Mouse (Mus musculus) Muller cell, postnatal 12 days (primary cell): ENCODE data around the gene Cdh4.
A peak's percentile ranks its signal among the peaks of the same experiment; 100 is the strongest.

Experiments
- DNase-seq: peaks from one replicate; pipeline ENCODE4 v3.0.0-alpha.2; 2015; ENCODE audit errors: inconsistent ontology term

Gene Cdh4

DNA sequence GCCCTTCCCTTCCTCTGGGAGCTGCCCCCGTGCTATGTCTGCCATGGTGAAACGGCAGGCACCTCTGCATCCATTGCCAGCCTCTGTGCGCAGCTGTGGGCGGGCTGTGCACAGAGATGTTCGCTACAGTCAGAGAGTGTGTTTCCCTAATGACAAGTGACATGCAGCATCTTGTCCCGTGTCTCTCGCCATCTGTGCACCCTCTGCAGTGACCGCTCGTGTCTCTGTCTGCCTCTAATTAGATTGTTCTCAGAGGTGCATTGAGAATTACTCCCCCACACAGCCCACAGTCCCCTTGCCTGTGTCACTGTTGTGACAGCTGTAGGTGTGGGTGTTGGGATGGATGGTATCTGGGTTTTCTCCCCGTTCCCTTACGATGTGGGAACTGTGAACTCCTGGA lies 410.6 kb downstream of the Cdh4 start:
- no peak for DNase-seq

DNA sequence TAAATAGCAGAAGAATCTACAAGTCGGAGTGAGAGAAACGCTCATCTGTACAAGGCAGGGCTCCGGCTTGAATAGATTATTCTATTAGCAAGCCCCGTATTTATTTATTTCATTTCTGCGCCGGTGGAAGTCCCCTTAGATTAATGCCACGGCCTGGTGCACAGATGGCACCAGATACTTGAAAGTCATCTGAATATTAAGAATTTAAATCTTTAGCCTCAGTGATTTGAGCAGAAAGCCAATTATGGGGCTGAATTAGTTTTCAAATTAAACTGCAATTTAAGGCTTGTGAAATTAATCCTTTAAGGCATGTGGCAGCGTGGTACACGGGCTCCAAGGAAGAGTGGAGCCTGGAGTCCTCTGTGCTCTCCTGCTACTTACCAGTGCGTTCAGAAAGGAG lies 411.7 kb downstream of the Cdh4 start:
- DNase-seq: no peak

DNA sequence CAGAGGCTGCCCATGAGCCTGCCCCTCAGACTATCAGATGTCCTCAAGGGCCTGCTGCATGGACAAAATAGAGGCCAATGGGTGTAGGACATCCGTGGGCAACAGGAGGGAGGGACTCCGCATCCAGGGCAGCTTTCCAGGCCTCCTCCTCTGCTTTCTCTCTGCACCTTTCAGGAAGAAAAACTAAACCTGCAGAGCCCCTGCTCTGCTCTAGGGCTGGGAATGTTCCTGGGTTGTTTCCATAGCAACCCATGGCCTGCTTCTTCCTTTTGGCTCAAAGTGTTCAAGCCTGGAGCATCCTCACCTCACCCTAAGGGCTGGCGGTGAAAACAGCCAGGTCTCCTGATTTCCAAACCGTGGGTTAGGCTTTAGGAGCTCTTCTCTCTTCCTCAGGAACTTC lies 414.9 kb downstream of the Cdh4 start:
- no peak for DNase-seq

DNA sequence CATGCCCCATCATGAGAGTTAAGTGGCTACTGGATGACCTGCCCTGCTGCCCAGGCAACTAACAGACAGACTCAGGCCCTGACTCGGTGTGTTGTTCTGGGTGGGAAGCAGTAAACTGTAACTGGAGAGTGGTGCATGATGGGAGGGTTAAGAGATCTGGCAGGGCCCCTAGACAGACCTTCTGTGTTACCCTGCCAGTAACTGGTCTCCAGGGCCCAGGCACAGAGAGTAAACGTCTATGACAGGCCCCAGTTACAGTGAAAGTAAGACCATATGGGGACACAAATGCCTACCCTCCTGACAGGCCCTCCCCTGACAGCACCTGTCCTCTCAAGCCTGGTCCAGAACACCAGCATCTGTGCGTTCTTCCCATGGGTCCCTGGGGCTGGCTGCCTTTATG lies 420.4 kb downstream of the Cdh4 start:
- no peak for DNase-seq

DNA sequence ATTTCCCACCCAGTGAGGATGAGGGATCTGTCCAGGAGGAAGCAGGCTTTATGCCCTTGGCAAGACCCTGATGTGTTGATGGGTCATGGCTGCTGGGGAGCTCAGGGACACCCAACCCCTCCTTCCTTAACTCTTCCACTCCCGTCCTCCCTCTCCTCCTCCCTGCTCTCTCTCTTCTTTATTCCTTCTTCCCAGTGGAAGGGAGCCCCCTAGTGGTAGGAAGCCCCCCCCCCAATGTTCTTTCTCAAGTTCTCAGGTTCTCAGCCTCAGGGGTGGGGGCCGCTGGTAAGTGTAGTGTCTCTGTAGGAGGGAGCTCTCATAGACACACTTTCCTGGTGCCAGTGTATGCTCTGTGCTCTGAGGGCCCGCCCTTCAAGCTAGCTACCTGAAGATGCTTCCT lies 421.0 kb downstream of the Cdh4 start:
- DNase-seq: peak; percentile 18

DNA sequence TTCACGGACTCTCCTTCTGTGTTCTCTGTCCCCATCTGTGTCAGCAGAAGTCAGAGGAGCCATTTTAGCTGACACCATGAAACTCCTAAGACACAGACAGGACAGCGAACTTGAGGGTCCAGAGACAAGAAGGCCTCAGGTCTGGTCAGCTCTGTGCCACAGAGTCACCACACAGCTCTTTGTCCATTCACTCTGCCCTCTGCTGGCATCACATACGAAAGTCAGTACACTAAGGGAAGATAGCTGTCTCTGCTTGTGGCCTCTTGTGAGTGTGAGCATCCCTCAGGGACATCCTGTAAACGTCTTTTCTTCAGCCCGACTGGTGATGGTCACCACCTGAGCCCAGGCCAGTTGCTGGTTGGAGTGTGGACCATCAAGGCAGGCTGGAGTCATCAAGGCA lies 422.9 kb downstream of the Cdh4 start:
- DNase-seq: no peak

DNA sequence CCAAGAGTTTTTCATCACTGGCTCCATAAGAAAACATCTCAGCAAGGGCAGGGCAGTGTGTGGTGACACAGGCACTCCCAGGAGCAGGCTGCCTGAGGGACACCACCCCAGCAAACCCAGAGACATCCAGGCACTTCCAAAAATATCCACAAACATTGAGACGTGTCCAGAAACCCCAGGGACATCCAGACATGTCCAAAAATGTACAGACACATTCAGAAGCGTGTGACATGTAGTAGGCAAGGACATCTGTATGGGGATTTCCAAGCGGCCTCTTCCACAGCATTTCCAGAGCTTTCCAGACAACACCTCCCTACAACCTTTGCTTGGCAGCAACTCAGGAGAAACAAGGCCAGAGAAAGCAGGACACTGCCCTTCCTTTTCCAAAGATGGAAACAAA lies 425.4 kb downstream of the Cdh4 start:
- no peak for DNase-seq

DNA sequence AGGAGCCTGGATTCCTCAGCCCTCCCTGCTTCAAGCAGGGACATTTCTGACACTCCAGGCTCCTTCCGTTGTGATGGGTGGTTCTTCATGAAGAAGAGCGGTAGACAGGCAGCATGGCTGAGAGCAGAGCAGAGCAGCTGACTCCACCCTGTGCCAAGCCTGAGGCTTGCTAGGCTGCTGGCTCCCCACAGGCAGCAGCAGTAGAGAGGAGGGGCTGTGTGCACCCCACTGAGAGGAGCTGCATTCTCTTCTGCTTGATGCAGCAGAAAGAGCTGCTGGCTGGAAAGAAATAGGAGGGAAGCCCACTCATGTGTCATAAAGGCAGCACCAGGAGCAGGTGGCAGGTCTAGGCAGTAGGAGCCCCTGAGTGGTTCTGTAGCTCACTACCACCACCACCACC lies 427.6 kb downstream of the Cdh4 start:
- DNase-seq: peak; percentile 77

DNA sequence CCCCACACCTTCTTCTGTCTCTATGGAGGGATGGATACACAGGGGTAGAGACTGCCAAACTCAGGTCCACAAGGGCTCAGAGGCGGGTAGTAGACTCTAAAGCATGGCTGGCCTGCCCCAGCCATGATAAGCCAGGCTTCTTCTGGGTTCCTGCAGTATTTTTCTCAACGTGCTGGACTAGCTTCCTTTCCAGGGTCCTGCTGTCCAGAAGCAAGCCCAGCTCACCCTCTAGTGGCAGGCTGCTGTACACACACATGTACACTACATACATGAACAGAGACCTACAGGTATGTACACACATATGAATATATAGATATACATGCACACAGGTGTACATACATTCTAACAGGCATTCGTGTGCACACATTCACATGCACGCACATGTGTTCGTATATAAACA lies 430.5 kb downstream of the Cdh4 start:
- peak; percentile 10 for DNase-seq

DNA sequence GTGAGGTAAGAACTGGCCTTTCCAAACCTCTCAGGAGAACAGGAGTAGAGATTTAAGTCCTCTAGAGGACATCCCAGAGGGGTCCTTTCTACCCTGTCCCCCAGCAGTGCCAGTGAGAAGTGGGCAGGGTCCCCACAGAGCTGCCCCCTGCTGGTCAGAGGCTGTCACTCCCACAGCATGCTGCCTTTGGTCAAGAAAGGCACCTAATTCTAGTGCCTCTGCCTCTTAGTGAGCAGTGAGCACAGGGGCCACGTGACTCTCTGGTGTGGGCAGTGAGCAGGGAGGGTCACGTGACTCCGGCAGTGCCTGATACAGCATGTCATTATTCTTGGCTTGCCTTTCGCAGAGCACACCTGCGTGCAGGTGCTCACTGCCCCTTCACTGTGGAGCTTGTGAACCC lies 431.1 kb downstream of the Cdh4 start:
- DNase-seq: no peak

DNA sequence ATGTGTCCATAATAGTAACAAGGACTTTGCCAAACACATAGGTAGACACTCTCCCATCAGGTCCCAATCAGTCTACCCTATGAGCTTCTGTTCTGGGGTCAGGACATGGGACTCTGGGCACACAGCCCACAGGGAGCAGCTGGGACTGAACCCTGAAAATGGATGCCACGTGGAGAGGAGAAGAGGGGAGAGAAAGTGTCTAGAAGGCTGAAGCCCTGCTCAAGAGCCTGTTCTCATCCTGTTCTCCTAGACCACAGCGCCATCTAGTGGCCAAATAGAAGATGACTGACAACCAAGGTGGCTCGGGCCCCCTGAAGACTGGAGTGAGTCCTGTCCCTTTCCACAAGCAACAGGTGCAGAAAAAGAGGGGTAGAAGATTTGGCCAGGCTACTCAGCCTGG lies 432.9 kb downstream of the Cdh4 start:
- peak; percentile 65 for DNase-seq

DNA sequence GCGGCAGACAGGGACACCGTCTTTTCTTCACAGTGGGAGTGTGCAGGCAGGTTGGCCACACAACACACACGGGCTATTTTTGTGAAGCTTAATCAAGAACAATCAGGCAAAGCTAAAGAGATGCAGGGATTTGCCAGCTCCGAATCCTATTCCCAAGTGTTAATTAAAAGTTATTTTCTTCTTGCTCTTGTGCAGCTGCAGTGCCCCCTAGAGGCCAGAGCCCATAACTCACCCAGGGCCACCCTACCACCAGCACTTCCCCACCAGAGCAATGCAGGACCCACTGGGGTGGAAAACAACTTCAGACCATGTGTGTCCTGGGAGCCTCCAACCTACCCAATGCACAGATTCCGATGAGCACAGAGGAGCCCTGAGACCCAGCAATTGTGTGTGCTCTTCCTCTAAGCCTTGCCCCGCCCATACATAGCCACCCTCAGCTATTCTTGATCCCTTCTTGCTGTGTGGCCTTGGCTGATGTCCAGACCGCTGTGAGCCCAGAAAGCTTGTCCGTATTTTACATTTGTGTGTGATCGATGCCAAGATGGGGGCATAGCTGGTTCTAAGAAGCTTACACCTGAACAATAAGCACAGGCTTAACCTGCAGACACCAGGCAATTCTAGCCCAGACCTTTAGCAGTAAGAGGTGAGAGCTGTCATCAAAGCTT lies 435.5 kb downstream of the Cdh4 start:
- DNase-seq: peak; percentile 29

DNA sequence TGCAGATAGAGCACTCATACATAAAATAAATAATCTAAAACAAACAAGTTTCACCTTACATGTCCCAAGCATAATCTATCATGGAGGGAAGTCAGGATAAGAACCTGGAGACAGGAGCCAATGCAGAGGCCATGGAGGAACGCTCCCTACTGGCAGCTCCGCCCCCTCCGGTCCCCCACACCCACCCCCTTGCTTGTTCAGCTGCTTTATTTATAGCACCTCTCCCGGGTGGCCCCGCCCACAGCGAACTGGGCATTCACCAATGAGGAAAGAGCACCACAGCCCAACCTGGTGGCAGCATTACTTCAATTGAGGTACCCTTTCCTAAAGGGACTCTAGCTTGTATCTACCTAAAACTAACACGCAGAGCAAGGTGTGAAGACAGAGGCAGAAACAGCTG lies 442.3 kb downstream of the Cdh4 start:
- DNase-seq: no peak

DNA sequence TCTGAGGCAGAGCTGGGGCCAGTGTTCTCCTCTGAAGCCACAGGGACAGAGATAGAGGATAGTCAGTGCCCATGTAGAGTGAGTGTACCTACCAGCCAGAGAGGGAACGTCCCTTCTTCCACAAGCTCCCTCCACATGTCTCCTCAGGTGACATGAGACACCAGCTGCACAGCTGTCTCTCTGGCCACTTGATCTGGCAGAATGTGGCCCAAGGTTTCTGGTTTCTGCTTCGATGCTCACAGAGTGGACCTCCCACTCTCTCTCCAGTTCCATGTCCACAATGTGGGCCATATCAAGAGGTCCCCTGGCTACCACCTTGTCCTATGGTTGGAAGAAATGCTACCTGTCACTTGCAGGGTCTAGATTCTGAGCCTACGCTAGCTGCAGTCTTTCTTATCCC lies 448.8 kb downstream of the Cdh4 start:
- no peak for DNase-seq

DNA sequence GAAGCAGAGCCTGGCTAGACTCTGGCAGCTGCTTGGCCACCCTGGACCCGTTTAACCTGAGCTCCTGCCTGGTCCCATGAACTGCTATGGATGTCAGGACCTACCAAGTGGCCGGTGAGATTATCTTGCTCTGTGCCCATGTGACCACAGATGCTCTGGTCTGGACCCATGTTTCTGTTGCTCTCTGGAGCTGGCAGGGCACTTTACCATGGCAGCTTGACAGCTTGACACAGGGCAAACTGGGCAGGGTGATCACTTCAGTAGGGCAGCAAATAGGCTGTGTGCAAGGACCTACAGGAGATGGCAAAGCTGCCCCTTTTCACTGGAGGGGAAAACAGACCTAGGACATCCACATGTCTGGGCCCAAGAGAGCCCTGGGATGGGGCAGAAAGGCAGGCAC lies 454.7 kb downstream of the Cdh4 start:
- no peak for DNase-seq

DNA sequence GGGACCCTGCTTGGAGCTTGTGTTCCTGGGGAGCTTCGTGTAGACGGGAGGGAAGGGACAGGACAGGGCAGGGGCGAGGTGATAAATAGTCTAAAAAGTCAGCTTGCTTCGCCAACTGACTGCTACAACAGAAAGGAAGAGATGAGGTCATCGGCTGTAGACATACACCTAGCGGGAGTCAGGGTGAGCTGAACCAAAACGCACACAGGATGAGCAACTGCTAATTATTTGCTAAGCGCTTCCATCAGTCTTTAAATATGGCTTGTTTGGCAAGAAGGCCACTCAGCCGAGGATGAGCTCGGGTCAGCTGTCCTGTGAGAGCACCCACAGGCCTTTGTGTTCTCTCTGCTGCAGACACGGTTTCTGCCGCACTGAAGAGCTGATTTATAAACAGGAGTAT lies 470.7 kb downstream of the Cdh4 start:
- no peak for DNase-seq

DNA sequence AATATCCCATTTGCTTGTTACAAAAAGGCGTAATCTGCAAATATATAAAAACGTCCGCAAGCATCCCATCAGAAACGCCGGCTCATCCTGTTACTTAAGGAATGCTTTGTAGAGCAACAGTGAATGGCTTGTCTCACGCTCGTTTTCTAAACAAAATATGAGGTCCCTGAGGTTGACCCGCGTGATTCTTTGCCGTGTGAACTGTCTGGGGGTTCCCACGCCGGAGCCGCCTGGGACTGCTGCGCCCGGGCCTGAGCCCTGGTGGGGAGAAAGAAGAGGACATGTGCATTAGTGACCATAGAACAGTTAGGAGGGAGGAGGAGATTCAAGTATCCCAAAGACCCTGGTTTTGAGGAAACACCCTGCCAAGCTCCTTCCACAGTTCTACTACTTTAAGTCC lies 471.1 kb downstream of the Cdh4 start:
- no peak for DNase-seq

DNA sequence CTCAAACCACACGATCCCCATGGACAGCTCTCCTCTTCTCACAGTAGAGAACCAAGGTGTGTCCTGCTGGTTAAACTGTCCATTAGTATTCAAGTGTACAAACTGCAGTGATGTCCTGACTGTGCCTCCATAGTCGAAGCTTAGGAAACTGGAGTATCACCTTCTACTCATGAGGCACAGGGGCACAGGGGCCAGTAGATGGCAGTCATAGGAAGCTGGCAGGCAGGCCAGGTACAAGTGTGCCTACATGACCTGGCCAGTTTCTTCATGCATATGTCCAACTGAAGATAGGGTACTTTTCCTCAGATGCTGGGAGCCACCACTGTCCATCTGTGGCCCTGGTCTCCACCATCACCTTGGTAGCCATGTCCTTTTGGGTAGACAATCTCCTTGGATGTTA lies 472.0 kb downstream of the Cdh4 start:
- no peak for DNase-seq

DNA sequence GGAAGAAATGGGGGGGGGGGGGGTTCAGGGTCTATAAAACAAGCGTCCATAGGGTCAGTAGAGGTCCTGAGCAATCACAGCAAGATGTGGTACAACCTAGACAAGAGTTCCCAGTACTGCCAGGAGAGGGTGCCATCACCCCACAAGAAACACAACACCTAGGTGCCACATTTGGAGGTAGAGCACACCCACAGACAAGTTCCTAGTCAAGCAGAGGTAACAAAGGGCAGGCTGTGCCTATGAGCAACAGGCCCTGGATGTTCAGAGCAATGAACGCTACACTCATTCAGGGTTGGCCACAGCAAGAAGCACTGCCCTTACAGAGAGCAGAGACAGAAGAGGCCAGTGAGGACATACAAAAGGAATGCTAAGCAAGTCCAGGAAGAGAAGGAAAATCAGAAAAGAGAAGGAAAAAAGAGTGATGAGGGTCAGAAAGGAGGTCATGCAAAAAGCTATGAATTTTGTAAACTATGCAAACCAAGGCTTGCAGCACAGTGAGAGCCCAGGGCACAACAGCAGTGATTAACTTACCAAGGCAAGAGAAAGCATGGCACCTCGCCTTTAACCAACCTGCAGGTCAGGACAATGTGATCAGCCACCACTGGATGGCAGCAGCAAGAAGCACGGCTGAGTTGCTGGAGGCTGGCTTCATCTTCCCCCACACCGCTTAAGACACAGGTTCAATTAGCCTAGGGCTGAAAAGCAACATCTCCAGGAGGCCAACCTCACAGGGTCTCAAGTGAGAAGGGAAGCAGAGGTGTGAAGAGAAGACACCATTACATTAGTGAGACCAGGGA lies 474.8 kb downstream of the Cdh4 start:
- peak; percentile 57 for DNase-seq

DNA sequence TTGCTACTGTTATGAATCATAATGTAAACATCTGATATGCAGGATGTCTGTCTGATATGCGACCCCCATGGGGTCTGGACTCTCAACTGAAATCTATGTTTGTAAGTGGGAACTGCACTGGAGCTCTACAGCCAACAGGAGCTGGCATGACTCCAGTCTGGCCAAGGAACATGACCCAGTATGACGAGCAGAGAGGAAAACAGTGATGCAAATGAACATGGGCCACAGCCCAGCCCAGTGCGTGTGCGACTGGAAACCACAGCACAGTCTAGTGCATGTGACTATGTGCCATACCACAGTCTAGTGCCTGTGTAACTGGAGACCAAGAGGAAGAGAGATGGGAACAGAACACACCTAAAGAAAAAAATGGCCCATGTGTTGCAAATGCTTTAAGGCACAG lies 477.8 kb downstream of the Cdh4 start:
- DNase-seq: no peak

DNA sequence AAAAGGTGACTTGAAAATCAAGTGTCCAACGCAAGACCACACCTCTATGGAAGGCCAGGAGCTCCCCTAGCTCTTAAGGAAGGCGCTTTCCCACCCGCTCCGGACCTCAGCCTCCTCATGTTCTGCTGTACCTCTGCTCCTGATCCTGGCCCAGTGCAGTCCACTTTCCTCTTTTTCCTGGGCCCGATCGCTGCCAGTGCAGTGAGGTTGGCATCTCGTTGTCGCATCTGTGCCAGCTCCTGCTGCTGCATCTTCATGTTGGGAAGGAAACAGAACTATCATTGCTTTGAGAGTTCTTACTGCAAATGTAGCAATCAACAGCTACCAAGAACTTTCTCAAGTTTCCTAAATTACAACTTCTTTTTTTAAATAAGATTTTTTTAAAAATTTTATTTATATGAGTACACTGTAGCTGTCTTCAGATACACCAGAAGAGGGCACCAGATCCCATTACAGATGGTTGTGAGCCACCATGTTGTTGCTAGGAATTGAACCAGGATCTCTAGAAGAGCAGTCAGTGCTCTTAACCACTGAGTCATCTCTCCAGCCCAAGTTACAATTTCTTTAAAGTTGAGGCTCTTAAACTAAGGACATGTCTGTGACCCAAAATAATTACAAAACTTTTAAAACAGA lies 478.9 kb downstream of the Cdh4 start:
- DNase-seq: no peak

DNA sequence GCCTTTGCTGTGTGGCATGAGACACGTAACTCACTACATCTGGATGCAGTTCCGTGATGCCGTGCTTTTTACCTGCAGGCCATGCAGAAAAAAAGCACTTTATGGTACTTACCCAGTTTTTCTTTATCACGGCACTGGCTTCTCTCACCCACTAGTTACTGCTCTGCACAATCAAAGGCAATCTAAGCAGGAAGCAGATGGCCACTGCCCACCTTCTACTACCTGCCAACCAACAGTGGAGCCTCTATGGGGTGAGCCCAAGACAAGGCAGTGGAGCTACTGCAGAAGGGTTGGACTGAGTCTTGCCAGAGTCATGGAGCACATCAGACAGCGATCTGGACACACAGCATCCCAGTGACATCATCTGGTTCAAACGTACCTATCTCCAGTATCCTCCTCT lies 481.8 kb downstream of the Cdh4 start:
- DNase-seq: no peak

DNA sequence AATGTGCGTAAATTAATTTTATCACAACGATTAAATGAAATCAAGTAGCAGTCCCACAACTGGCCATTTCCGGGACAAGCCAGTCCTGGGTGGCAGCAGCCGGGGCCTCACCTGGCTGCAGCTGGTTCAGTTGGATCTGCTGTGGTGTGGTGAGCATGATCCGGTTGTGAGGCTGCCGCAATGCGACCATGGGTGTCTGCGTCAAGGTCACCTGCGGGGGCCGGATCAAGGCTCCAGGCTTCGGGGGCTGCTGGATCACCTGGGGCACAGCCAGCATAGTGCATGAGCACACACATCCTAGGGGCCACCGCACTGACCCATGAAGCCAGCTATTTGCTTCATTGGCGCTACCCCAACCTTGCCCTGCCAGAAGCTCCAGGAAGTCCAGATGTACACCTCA lies 486.9 kb downstream of the Cdh4 start:
- no peak for DNase-seq
